Mouse (Mus musculus): ENCODE measurements at regions not wholly inside any gene's neighbourhood (a gene's known extent, or its start where the extent isn't known, plus 50 kb on each side); places are given as distances from the start of the nearest gene placed in this dataset.
A peak's percentile ranks its signal among the peaks of the same experiment; 100 is the strongest.

DNA sequence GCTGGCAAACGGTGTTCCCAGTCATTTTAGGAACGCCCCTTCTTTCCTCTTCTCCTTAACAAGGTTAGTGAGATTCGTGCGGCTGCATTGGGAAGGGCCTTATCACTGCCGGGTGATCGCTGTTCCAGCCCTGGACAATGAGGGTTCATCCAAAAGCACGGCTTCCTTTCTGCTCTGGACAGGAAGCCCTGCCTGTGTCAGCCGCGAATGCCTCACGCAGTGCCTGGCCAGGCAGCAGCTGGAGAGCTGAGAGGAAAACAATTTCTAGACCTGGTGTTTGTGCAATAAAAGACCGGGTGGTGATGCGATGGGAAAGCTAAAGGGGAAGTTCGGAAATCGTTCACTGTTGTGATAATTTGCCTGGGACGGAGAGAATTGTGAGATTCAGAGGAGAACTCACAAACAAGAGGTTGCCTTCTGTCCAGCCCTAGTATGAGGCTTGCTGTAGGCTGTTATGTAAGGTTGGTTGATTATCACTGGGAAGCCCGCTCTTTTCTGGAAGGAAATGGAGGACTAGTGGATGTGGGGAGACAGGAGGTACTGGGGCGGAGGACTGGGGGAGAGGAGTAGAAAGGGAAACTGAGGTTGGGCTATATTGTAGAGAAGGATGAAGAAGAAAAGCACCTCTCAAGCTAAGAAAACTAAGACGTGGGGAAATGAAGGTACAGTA is 83.1 kb upstream of the Cav2 start:
- ATAC-seq (no peak), DNase-seq (ENCODE audit: low read depth, low spot score) (no peak)
- ChIA-PET POLR2A (no interaction called here), CTCF (no interaction called here)
- in situ Hi-C loops (cut with MboI; ENCODE audit: low pct_unique_long_range_greater_than_20kb), result no loop called here
- TF ChIP-seq CTCF (IDR thresholded peaks at IDR 0.05), result no peak
- H3K27me3 ChIP-seq, result no peaks in the 10 kb centered on the region

DNA sequence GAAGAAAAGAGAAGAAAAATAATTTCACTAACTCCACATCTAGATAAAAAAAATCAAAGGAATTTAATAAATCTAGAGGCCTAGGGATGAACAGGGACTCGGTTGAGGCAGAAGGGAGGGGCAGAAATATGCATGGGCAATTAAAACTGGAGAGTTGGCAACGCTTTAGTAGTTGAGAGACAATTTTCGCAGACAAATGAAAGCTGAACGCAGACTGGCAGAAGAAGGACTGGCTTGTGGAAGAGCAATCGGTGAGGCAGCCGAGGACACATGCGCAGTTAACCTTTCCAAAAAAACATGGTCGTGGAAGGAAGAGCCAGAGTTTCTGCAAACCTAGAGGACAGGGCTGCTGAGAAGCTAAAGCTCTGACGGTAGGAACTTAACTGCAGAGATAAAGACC is 82.1 kb upstream of the Cav2 start:
- ChIA-PET POLR2A (no interaction called here), CTCF (no interaction called here)
- no peak for DNase-seq (ENCODE audit: low read depth, low spot score)
- ATAC-seq, result no peak
- in situ Hi-C loops (cut with MboI; ENCODE audit: low pct_unique_long_range_greater_than_20kb), result no loop called here
- no peaks in the 10 kb centered on the region for H3K27me3 ChIP-seq
- TF ChIP-seq CTCF (IDR thresholded peaks at IDR 0.05), result no peak

DNA sequence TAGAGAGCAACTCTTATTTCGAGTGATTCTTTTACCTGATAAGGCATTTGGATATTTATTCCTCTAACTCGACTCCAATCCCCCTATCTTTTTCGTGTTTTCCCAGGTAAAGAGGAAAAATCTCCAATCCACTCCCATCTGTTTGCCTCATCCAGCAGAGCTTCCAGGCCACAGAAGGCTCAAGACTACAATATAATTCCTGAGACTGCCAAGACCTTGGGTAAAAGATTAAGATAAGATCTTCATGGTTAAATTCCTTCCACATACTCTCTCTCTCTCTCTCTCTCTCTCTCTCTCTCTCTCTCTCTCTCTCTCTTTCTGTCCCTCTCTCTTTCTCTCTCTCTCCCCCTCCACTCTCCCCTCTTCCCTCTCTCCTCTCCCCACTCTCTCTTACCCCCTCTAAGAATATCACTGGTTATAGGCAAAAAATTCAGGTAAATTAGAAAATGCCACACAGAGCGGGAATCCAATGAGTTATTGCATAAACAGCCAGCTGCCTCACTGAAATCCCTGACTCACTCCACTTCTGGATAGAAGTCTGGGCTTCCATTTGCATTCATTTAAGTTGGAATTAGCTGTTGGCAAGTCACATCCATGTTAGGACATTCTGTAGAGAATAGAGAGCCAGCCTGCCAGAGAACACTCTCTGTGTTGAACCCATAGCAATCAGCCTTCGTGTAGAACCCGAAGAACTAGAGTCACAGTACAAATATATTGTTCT is 78.9 kb upstream of the Cav2 start:
- in situ Hi-C loops (cut with MboI; ENCODE audit: low pct_unique_long_range_greater_than_20kb), result no loop called here
- CTCF ChIA-PET, result no interaction called here
- peak; percentile 46 for ATAC-seq
- POLR2A ChIA-PET, result no interaction called here
- DNase-seq (ENCODE audit: low read depth, low spot score), result no peak
- no peak for TF ChIP-seq CTCF (IDR thresholded peaks at IDR 0.05)
- H3K27me3 ChIP-seq, result no peaks in the 10 kb centered on the region

DNA sequence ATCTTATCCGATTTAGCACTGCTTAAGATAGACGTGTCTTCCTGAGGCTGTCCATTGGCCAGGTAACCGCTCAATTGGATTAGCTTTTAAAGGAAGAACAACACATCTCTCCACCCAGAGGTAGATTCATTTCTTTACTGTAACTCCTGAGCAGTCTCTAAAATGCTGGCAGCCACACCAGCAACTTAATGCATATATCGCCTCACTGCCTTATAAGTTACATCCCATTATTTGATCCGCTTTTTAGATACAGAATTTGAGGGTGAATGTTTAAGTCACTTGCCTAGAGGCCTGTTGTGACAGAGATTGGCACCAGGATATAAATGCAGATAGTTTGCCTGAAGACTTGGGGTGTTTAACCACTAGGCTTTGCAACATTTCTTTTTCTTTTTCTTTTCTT is 77.7 kb upstream of the Cav2 start:
- in situ Hi-C loops (cut with MboI; ENCODE audit: low pct_unique_long_range_greater_than_20kb), result no loop called here
- ATAC-seq, result no peak
- no peak for TF ChIP-seq CTCF (IDR thresholded peaks at IDR 0.05)

DNA sequence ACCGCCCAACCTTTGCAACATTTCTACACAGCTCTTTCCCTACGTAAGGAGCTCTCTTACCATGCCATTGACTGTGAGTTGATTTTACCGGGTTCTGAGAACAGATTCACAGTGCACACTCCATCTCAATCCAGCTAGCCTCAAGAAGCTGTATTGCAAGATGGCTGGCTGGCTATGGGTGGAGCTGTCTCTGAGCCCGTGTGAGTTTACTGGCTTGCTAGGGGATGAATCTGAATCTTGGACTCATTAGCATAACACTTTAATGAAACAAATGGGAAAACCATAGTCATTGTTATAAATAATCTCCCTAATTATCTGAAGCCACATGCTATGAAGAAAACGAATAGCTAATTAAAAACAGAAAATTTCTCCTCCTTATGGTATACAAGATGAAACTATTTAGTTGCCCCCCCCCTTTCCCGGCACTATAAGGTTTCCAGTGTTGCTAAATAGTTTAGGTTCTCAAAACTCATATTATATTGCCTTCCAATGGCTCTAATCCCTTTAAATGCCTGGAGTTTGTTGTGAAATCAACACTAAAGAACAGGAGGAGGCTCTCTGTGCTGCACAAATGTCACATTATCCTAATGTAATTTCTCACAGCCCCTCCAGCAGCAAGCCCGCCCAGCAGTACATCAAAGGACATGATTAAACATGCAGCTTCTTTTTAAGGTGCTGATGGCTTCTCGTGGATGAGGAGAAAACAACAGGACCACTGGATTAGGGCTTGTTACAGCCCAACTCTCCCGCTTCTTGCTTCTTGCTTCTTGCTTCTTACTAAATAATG is 76.9 kb upstream of the Cav2 start:
- ATAC-seq (no peak), DNase-seq (ENCODE audit: low read depth, low spot score) (no peak)
- ChIA-PET CTCF (no interaction called here), POLR2A (no interaction called here)
- in situ Hi-C loops (cut with MboI; ENCODE audit: low pct_unique_long_range_greater_than_20kb), result no loop called here
- no peaks in the 10 kb centered on the region for H3K27me3 ChIP-seq
- no peak for TF ChIP-seq CTCF (IDR thresholded peaks at IDR 0.05)

More for the DNA sequence above, 77.7 kb upstream of the Cav2 start:
- CTCF ChIA-PET, result no interaction called here
- H3K27me3 ChIP-seq, result no peaks in the 10 kb centered on the region
- no peak for DNase-seq (ENCODE audit: low read depth, low spot score)
- POLR2A ChIA-PET, result no interaction called here

DNA sequence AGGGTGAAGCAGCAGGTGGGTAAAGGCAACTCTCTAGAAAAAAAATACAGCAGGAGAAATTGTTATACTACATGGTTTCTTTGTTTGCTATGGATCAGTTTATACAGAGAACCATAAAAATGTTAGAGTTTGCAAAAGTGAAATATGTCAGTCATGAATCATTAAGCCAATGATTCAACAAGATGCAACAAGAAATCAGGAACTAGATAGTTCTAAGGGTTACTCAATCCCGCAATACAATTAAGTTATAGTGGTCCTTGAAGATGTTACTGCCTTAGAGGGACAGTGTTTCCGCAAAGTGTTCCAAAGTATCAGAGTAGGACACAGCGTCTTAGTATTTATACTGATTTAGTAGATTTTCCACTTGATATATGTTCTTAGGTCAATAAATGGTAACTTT is 74.1 kb upstream of the Cav2 start:
- DNase-seq (ENCODE audit: low read depth, low spot score), result no peak
- ChIA-PET POLR2A (no interaction called here), CTCF (no interaction called here)
- TF ChIP-seq CTCF (IDR thresholded peaks at IDR 0.05), result no peak
- no peak for ATAC-seq
- in situ Hi-C loops (cut with MboI; ENCODE audit: low pct_unique_long_range_greater_than_20kb), result loop anchor here (5.0 kb wide), 2 partner anchors 100 kb away; partner anchors contain the start of gene Cav1
- no peaks in the 10 kb centered on the region for H3K27me3 ChIP-seq

DNA sequence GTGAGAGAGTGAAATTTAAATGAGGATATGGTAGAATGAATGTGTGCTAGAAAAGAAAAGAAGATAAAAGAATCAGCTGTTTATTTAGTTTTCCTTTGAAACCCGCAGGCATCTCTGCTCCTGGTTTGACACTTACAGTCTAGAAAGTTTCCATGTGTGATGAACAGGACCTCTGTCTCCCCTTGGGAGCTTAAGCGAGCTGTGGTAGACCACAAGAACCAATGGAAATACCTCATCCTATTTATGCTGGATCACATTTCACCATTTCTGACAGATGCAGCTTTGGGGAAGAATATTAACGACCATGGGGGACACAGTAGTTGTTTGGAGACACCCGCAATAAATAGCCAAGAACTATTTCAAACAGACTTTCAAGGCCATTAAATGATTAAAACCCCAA is 71.2 kb upstream of the Cav2 start:
- DNase-seq (ENCODE audit: low read depth, low spot score) (no peak), ATAC-seq (no peak)
- ChIA-PET CTCF (interaction anchor here (1.4 kb wide), 1 partner anchor 14 kb away, joined by 4 read pairs; no protein-coding TSS in a partner anchor), POLR2A (no interaction called here)
- in situ Hi-C loops (cut with MboI; ENCODE audit: low pct_unique_long_range_greater_than_20kb), result loop anchor here (5.0 kb wide), 2 partner anchors 98 to 102 kb away; partner anchors contain the start of gene Cav1
- no peak for TF ChIP-seq CTCF (IDR thresholded peaks at IDR 0.05)
- H3K27me3 ChIP-seq, result no peaks in the 10 kb centered on the region

DNA sequence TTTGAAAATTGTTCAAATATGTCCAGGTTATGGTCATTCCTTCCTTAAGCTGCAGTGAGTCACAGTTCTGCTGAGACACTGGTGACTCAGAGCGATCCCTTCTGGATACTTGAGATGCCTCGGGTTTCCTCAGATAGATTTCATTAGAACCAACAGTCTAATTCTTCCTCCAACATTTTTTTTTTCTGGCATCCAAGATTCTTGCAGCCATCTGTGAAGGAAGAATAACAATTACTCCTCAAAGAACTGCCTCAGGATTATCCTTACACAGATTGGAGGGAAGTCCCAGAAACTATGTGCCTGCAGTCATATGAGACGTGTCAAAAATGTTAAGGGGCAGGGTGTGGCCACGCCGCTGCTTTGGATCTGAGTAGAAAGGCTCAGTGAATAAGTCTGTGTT is 69.6 kb upstream of the Cav2 start:
- peak; percentile 79 for ATAC-seq
- no peaks in the 10 kb centered on the region for H3K27me3 ChIP-seq
- TF ChIP-seq CTCF (IDR thresholded peaks at IDR 0.05), result no peak
- in situ Hi-C loops (cut with MboI; ENCODE audit: low pct_unique_long_range_greater_than_20kb), result no loop called here
- CTCF ChIA-PET, result no interaction called here
- DNase-seq (ENCODE audit: low read depth, low spot score), result no peak
- POLR2A ChIA-PET, result interaction anchor here (0.6 kb wide), 1 partner anchor 202 kb away, joined by 3 read pairs; no protein-coding TSS in a partner anchor

DNA sequence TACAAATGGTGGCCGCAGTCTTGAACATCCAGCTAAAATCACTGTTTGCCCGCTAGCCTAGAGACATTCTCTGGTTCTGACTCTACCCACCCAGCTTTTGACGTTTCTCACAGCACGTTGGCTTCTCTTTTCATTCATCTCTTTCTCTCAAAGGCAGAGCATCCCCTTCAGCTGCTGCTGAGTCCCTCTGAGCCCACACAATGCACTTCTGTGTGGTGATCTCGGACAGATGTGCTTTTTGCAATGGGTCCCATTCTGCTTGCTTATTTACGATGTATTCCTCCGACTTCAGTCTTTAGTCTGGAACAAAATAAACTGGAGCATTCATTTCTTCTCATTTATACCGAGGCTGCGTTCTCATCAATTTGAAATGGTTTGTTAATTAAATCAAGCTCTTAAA is 66.2 kb upstream of the Cav2 start:
- DNase-seq (ENCODE audit: low read depth, low spot score) (no peak), ATAC-seq (no peak)
- in situ Hi-C loops (cut with MboI; ENCODE audit: low pct_unique_long_range_greater_than_20kb), result no loop called here
- ChIA-PET CTCF (interaction anchor here (0.7 to 3.2 kb wide), 3 partner anchors 9 to 93 kb away, joined by 3 to 11 read pairs (median 4); no protein-coding TSS in a partner anchor), POLR2A (no interaction called here)
- no peak for TF ChIP-seq CTCF (IDR thresholded peaks at IDR 0.05)
- H3K27me3 ChIP-seq, result no peaks in the 10 kb centered on the region

DNA sequence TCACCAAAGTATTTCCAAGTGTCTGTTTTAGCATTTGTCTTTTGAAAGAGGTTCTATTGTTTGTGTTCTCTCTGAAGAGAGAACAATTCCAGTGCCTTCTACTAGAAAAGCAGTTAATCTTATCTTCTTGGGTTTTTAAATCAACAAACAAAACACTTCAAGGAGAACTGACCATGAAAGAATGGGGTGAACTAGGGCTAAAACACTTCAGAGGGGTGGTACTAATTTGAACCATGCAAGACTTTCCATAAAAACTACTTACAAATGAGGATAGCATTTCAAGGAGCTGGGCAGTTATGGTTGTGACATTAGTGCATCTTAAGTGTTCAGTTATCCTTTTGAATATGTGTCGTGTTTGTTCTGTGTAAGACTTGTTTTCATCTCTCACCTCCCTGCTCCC is 64.5 kb upstream of the Cav2 start:
- no peak for ATAC-seq
- ChIA-PET POLR2A (interaction anchor here (0.7 kb wide), 1 partner anchor 343 kb away, joined by 3 read pairs; no protein-coding TSS in a partner anchor), CTCF (interaction anchor here (3.2 kb wide), 1 partner anchor 92 kb away, joined by 11 read pairs; no protein-coding TSS in a partner anchor)
- no peak for TF ChIP-seq CTCF (IDR thresholded peaks at IDR 0.05)
- no peak for DNase-seq (ENCODE audit: low read depth, low spot score)
- in situ Hi-C loops (cut with MboI; ENCODE audit: low pct_unique_long_range_greater_than_20kb), result no loop called here
- no peaks in the 10 kb centered on the region for H3K27me3 ChIP-seq
